In the genomic region with DNA sequence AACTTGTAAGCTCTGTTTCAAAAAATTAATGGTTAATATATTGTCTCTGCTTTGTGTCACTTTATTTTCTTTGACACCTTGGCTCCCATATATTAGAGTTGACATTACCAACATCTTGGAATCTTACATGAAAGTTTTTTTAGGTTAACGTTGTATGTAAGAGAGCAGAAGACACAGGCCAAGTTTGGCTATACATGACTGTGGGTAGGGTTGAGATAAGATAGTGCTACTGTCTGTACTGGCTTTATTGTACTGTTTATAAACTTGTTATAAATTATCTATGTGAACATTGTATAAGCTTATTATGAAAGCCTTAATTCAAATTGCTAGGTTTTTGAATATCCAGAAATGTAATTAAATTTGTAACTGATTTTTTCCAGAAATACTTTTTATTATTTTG, we compare ENCODE assay signal across 32 mouse cellular contexts.
"Had no signal": no experiment of that assay in that cellular context is flagged by ENCODE, and none has a peak within 500 bp of the region (broad histone marks: within the 10 kb centered on the region; RNA-seq: fewer than 3 reads in every experiment).

No protein-coding gene starts in this region.

- H3K4me3 ChIP-seq: left cerebral cortex, adult 2 months; limb, embryonic 10.5 days; limb, embryonic 12.5 days; limb, embryonic 13.5 days; limb, embryonic 15.5 days; liver, embryonic 12.5 days; liver, embryonic 13.5 days; liver, embryonic 15.5 days; lung, embryonic 15.5 days; megakaryocyte, embryonic 14.5 days; midbrain, embryonic 10.5 days; midbrain, embryonic 12.5 days; midbrain, embryonic 13.5 days; midbrain, embryonic 15.5 days; myocyte had no signal

- ATAC-seq: liver, embryonic 12.5 days; liver, postnatal 0 days; lung, postnatal 0 days; midbrain, embryonic 13.5 days; midbrain, embryonic 15.5 days; midbrain, embryonic 16.5 days had no signal

- H3K9ac ChIP-seq: limb, embryonic 12.5 days; limb, embryonic 13.5 days; limb, embryonic 15.5 days; liver, embryonic 12.5 days; liver, embryonic 13.5 days; liver, embryonic 14.5 days; liver, embryonic 15.5 days; liver, postnatal 0 days; lung, embryonic 14.5 days; lung, embryonic 15.5 days; midbrain, embryonic 12.5 days; midbrain, embryonic 13.5 days; midbrain, embryonic 15.5 days had no signal

- H3K27ac ChIP-seq: left cerebral cortex, adult 2 months; limb, embryonic 10.5 days; limb, embryonic 12.5 days; limb, embryonic 13.5 days; limb, embryonic 15.5 days; liver, embryonic 12.5 days; liver, embryonic 13.5 days; liver, embryonic 14.5 days; liver, embryonic 15.5 days; lung, embryonic 15.5 days; macrophage; midbrain, embryonic 12.5 days; midbrain, embryonic 13.5 days; midbrain, embryonic 15.5 days had no signal

- H3K9me3 ChIP-seq: limb, embryonic 10.5 days; limb, embryonic 12.5 days; limb, embryonic 13.5 days; limb, embryonic 15.5 days; liver, embryonic 12.5 days; liver, embryonic 13.5 days; liver, embryonic 15.5 days; lung, embryonic 15.5 days; megakaryocyte, embryonic 14.5 days; midbrain, embryonic 10.5 days; midbrain, embryonic 12.5 days; midbrain, embryonic 13.5 days; midbrain, embryonic 15.5 days had no signal

- H3K27me3 ChIP-seq: limb, embryonic 12.5 days; limb, embryonic 13.5 days; limb, embryonic 15.5 days; liver, embryonic 12.5 days; liver, embryonic 13.5 days; liver, embryonic 15.5 days; lung, embryonic 15.5 days; megakaryocyte, embryonic 14.5 days; midbrain, embryonic 12.5 days; midbrain, embryonic 15.5 days had no signal

- H3K4me2 ChIP-seq: limb, embryonic 12.5 days; limb, embryonic 13.5 days; limb, embryonic 15.5 days; liver, embryonic 11.5 days; liver, embryonic 12.5 days; liver, embryonic 13.5 days; liver, embryonic 15.5 days; lung, embryonic 14.5 days; lung, embryonic 15.5 days; midbrain, embryonic 11.5 days; midbrain, embryonic 12.5 days; midbrain, embryonic 13.5 days; midbrain, embryonic 15.5 days had no signal

- H3K4me1 ChIP-seq: limb, embryonic 15.5 days; liver, embryonic 12.5 days; liver, embryonic 13.5 days; liver, embryonic 15.5 days; lung, embryonic 15.5 days; megakaryocyte, embryonic 14.5 days; midbrain, embryonic 15.5 days had no signal

- H3K36me3 ChIP-seq: limb, embryonic 10.5 days; limb, embryonic 12.5 days; liver, embryonic 12.5 days; liver, embryonic 13.5 days; liver, embryonic 15.5 days; lung, embryonic 15.5 days; midbrain, embryonic 10.5 days; midbrain, embryonic 12.5 days; midbrain, embryonic 13.5 days; midbrain, embryonic 15.5 days had no signal

- DNase-seq: left cerebral cortex, postnatal 4 days; liver; liver, embryonic 13.5 days; liver, postnatal 0 days; lung, adult 18-20 months; lung, adult 2 months; lung, embryonic 14.5 days; lung, postnatal 10 days; lung, postnatal 14 days; lung, postnatal 36 days; lung, postnatal 4 days; midbrain, embryonic 14.5 days had no signal
